Mouse (Mus musculus) brain, embryonic 14.5 days (tissue): ENCODE results near the gene Hoxa5.

Experiments used
- CTCF ChIP-seq: fragments of 200-500 bp; IDR thresholded peaks from 2 replicates; pipeline ENCODE4 v1.5.1; 2012; ENCODE audit warnings: inconsistent platforms, mild to moderate bottlenecking, moderate library complexity, borderline replicate concordance; ENCODE audit not compliant: insufficient read depth, insufficient read length; ENCODE audit errors: extremely low read depth
- POLR2A ChIP-seq: fragments of 200-500 bp; IDR thresholded peaks from 2 replicates; pipeline ENCODE4 v1.6.1; 2012; ENCODE audit warnings: mild to moderate bottlenecking, inconsistent platforms, borderline replicate concordance; ENCODE audit not compliant: poor library complexity, insufficient read depth, insufficient read length, severe bottlenecking; ENCODE audit errors: extremely low read depth

- no peak for TF ChIP-seq CTCF
- TF ChIP-seq POLR2A, result no peak
Observed at GRCm38 (mm10) chr6:52217895-52218642, 13.7 kb upstream of the Hoxa5 start.
